Comparison of ENCODE assay signal across 7 mouse cellular contexts in the genomic region with DNA sequence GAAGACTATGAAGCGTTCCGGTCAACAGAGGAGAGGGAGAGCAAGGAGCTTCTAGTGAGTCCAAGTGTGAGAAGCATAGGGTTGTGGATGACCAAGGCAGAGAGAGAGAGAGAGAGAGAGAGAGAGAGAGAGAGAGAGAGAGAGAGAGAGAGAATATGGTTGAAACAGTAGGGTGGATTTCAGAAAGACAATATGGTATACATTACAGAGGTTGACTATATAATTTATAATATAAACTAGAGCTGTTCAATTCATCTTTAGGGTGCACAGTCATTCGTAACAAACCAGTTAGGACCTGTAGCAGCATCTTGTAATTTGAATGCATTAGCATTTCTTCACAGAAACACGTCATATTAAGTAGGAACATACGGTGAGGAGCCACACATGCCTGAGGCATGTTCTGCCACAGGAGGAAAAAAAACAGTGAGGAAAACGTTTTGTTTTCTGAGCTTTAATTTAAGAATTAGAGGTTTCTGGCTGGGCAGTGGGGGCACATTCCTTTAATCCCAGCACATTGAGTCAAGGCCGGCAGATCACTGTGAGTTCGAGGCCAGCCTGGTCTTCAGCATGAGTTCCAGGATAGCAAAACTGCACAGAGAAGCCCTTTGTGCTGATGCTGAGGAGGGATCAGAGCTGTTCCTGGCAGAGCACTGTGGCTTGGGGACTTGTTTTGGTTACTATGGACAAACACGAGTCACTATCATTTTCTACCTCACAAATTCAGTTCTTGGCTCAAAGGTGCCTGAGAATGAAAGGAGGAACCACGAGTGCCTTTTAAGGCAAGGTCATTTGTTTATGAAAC. TPM values are rescaled to one million over a fixed set of nuclear protein-coding genes. Genes with fewer than 3 reads are reported as not detected.
DNase-seq lines count a peak whose midpoint lies in the region; ATAC-seq and TF ChIP-seq lines count a peak whose summit lies in the region.

No protein-coding gene starts in this region.

- no peak for TF ChIP-seq POLR2A in lung, adult 2 months (IDR thresholded peaks at IDR 0.05; ENCODE audit: borderline replicate concordance, extremely low read depth, low read depth, low read length)
- no peak for TF ChIP-seq POLR2A in small intestine, adult 2 months (IDR thresholded peaks at IDR 0.05; ENCODE audit: low read depth, low read length)

- H3K4me1 ChIP-seq in lung, embryonic 15.5 days: peaks cover 11% of the 10 kb centered on the region
- peaks cover 8% of the 10 kb centered on the region for H3K4me1 ChIP-seq in lung, adult 2 months (ENCODE audit: control insufficient read depth, insufficient read depth, low read length)
- peaks cover 8% of the 10 kb centered on the region for H3K4me1 ChIP-seq in embryonic facial prominence, embryonic 14.5 days (ENCODE audit: control insufficient read depth, insufficient read depth, low read length)
- H3K4me1 ChIP-seq in intestine, postnatal 0 days (replicated peaks; ENCODE audit: control insufficient read depth, insufficient read depth, low read length): peaks cover 4% of the 10 kb centered on the region; the same call in 1 of the 2 replicates
- H3K4me1 ChIP-seq in small intestine, adult 2 months (ENCODE audit: control insufficient read depth, insufficient read depth, insufficient read length, low read length): peaks cover 9% of the 10 kb centered on the region

- TF ChIP-seq CTCF in lung, adult 2 months (IDR thresholded peaks at IDR 0.05; ENCODE audit: insufficient read depth, low read length): no peak
- TF ChIP-seq CTCF in intestine, postnatal 0 days (IDR thresholded peaks at IDR 0.05; ENCODE audit: low read depth): no peak
- no peak for TF ChIP-seq CTCF in small intestine, adult 2 months (IDR thresholded peaks at IDR 0.05; ENCODE audit: extremely low read depth, insufficient read length, insufficient replicate concordance, low read depth, low read length)

- peak overlapping the region; percentile 88; the same call in 1 of the 2 replicates for H3K4me3 ChIP-seq in lung, embryonic 15.5 days
- no peak overlapping the region for H3K4me3 ChIP-seq in lung, adult 2 months (replicated peaks; ENCODE audit: extremely low read depth, low read depth, low read length)
- peak overlapping the region; percentile 78 for H3K4me3 ChIP-seq in embryonic facial prominence, embryonic 14.5 days (ENCODE audit: low read depth, low read length)
- H3K4me3 ChIP-seq in intestine, postnatal 0 days (ENCODE audit: low read depth, low read length): no peak overlapping the region
- no peak overlapping the region for H3K4me3 ChIP-seq in small intestine, adult 2 months (ENCODE audit: low read depth, low read length)

- WGBS in lung, embryonic 15.5 days: 72% methylated on average over 10 of the region's 10 CpGs
- 83% methylated on average over 10 of the region's 10 CpGs for WGBS in lung, adult 2 months
- WGBS in embryonic facial prominence, embryonic 14.5 days: 60% methylated on average over 10 of the region's 10 CpGs
- 83% methylated on average over 10 of the region's 10 CpGs for WGBS in intestine, postnatal 0 days
- 85% methylated on average over 10 of the region's 10 CpGs for WGBS in small intestine, adult 2 months

- no peak for ATAC-seq in lung, embryonic 15.5 days (ENCODE audit: borderline replicate concordance, extremely low read depth, low FRiP score, low TSS enrichment)
- no peak for ATAC-seq in embryonic facial prominence, embryonic 14.5 days (ENCODE audit: low read depth)
- ATAC-seq in intestine, postnatal 0 days: no peak

- no peak overlapping the region for H3K9ac ChIP-seq in lung, embryonic 15.5 days
- no peak overlapping the region for H3K9ac ChIP-seq in embryonic facial prominence, embryonic 14.5 days (ENCODE audit: low read depth, low read length)
- no peak overlapping the region for H3K9ac ChIP-seq in intestine, postnatal 0 days (ENCODE audit: low read depth, low read length)

- H3K36me3 ChIP-seq in lung, embryonic 15.5 days: no peaks in the 10 kb centered on the region
- H3K36me3 ChIP-seq in embryonic facial prominence, embryonic 14.5 days (ENCODE audit: control insufficient read depth, insufficient read depth, low read length): no peaks in the 10 kb centered on the region
- H3K36me3 ChIP-seq in intestine, postnatal 0 days (ENCODE audit: control insufficient read depth, insufficient read depth): no peaks in the 10 kb centered on the region
- H3K36me3 ChIP-seq in small intestine, adult 2 months (ENCODE audit: control insufficient read depth, insufficient read depth, low read length): no peaks in the 10 kb centered on the region

- peak overlapping the region; percentile 91 for H3K4me2 ChIP-seq in lung, embryonic 15.5 days
- peak overlapping the region; percentile 79 for H3K4me2 ChIP-seq in embryonic facial prominence, embryonic 14.5 days (ENCODE audit: low read depth, low read length)
- H3K4me2 ChIP-seq in intestine, postnatal 0 days (replicated peaks; ENCODE audit: low read depth): peak overlapping the region; percentile 98; the same call in 1 of the 2 replicates

- no peaks in the 10 kb centered on the region for H3K27me3 ChIP-seq in lung, embryonic 15.5 days
- H3K27me3 ChIP-seq in embryonic facial prominence, embryonic 14.5 days (replicated peaks; ENCODE audit: control insufficient read depth, insufficient read depth, low read length): no peaks in the 10 kb centered on the region
- no peaks in the 10 kb centered on the region for H3K27me3 ChIP-seq in intestine, postnatal 0 days (replicated peaks; ENCODE audit: control insufficient read depth, insufficient read depth, low read length)
- no peaks in the 10 kb centered on the region for H3K27me3 ChIP-seq in small intestine, adult 2 months (ENCODE audit: control insufficient read depth, insufficient read depth, low read length)

- no peaks in the 10 kb centered on the region for H3K9me3 ChIP-seq in lung, embryonic 15.5 days
- H3K9me3 ChIP-seq in embryonic facial prominence, embryonic 14.5 days (ENCODE audit: control insufficient read depth, low read length): no peaks in the 10 kb centered on the region
- H3K9me3 ChIP-seq in intestine, postnatal 0 days (ENCODE audit: control insufficient read depth): no peaks in the 10 kb centered on the region

- no peak for DNase-seq in lung, adult 2 months
- no peak for DNase-seq in embryonic facial prominence, embryonic 14.5 days (ENCODE audit: low spot score)
- no peak for DNase-seq in ovary, adult 18-20 months (ENCODE audit: low spot score)
- no peak for DNase-seq in right cerebral cortex, postnatal 10 days (ENCODE audit: low spot score in 2 of 2)

- H3K27ac ChIP-seq in lung, embryonic 15.5 days: no peak overlapping the region
- no peak overlapping the region for H3K27ac ChIP-seq in embryonic facial prominence, embryonic 14.5 days (replicated peaks; ENCODE audit: low read depth, low read length)
- H3K27ac ChIP-seq in intestine, postnatal 0 days (ENCODE audit: low read depth, low read length): no peak overlapping the region
- H3K27ac ChIP-seq in small intestine, adult 2 months (ENCODE audit: insufficient read depth, low read depth, low read length): peak overlapping the region; percentile 83

RNA-seq across cellular contexts. Expression of a gene that starts 12.6 kb away (rescaled TPM):
- polyA plus RNA-seq in lung, embryonic 15.5 days (2015; fragmentation: Nextera tagmentation; extraction: Ambion mirVana): 3.0 and 8.2 TPM in 2 replicates
- 5.3 TPM in 2 replicates for polyA plus RNA-seq in lung, adult 2 months (2012; rRNA removed)
- 3.4 and 4.6 TPM in 2 replicates for polyA plus RNA-seq in embryonic facial prominence, embryonic 14.5 days (2014; fragmentation: Nextera tagmentation; extraction: Ambion mirVana)
- polyA plus RNA-seq in intestine, postnatal 0 days (2015; fragmentation: Nextera tagmentation; extraction: Ambion mirVana): 5.0 and 5.3 TPM in 2 replicates
- 3.3 and 3.9 TPM in 2 replicates for polyA plus RNA-seq in small intestine, adult 2 months (2012; rRNA removed)

RNA-seq across cellular contexts. Expression of a gene that starts 13.1 kb away (rescaled TPM):
- 0.54 and 1.1 TPM in 2 replicates for polyA plus RNA-seq in lung, embryonic 15.5 days (2015; fragmentation: Nextera tagmentation; extraction: Ambion mirVana)
- 7.8 and 11.6 TPM in 2 replicates for polyA plus RNA-seq in lung, adult 2 months (2012; rRNA removed)
- 1.3 TPM in 2 replicates for polyA plus RNA-seq in embryonic facial prominence, embryonic 14.5 days (2014; fragmentation: Nextera tagmentation; extraction: Ambion mirVana)
- 0.38 and 0.56 TPM in 2 replicates for polyA plus RNA-seq in intestine, postnatal 0 days (2015; fragmentation: Nextera tagmentation; extraction: Ambion mirVana)
- polyA plus RNA-seq in small intestine, adult 2 months (2012; rRNA removed): 4.9 and 12.6 TPM in 2 replicates

RNA-seq across cellular contexts. Expression of a gene that starts 21.9 kb away (rescaled TPM):
- 5.4 and 5.7 TPM in 2 replicates for polyA plus RNA-seq in lung, embryonic 15.5 days (2015; fragmentation: Nextera tagmentation; extraction: Ambion mirVana)
- polyA plus RNA-seq in lung, adult 2 months (2012; rRNA removed): 28.9 and 32.4 TPM in 2 replicates
- 5.2 and 5.3 TPM in 2 replicates for polyA plus RNA-seq in embryonic facial prominence, embryonic 14.5 days (2014; fragmentation: Nextera tagmentation; extraction: Ambion mirVana)
- polyA plus RNA-seq in intestine, postnatal 0 days (2015; fragmentation: Nextera tagmentation; extraction: Ambion mirVana): 4.0 and 4.2 TPM in 2 replicates
- 10.0 and 18.7 TPM in 2 replicates for polyA plus RNA-seq in small intestine, adult 2 months (2012; rRNA removed)

RNA-seq across cellular contexts. Expression of a gene that starts 32.4 kb away (rescaled TPM):
- polyA plus RNA-seq in lung, embryonic 15.5 days (2015; fragmentation: Nextera tagmentation; extraction: Ambion mirVana): 9.6 and 11.8 TPM in 2 replicates
- polyA plus RNA-seq in lung, adult 2 months (2012; rRNA removed): 7.3 and 11.5 TPM in 2 replicates
- polyA plus RNA-seq in embryonic facial prominence, embryonic 14.5 days (2014; fragmentation: Nextera tagmentation; extraction: Ambion mirVana): 6.9 and 7.6 TPM in 2 replicates
- polyA plus RNA-seq in intestine, postnatal 0 days (2015; fragmentation: Nextera tagmentation; extraction: Ambion mirVana): 14.5 and 15.0 TPM in 2 replicates
- 1.8 and 7.4 TPM in 2 replicates for polyA plus RNA-seq in small intestine, adult 2 months (2012; rRNA removed)

RNA-seq across cellular contexts. Expression of a gene that starts 38.9 kb away (rescaled TPM):
- 699 and 713 TPM in 2 replicates for polyA plus RNA-seq in lung, embryonic 15.5 days (2015; fragmentation: Nextera tagmentation; extraction: Ambion mirVana)
- 1,286 and 1,489 TPM in 2 replicates for polyA plus RNA-seq in lung, adult 2 months (2012; rRNA removed)
- polyA plus RNA-seq in embryonic facial prominence, embryonic 14.5 days (2014; fragmentation: Nextera tagmentation; extraction: Ambion mirVana): 912 and 926 TPM in 2 replicates
- polyA plus RNA-seq in intestine, postnatal 0 days (2015; fragmentation: Nextera tagmentation; extraction: Ambion mirVana): 435 and 447 TPM in 2 replicates
- 1,479 and 1,553 TPM in 2 replicates for polyA plus RNA-seq in small intestine, adult 2 months (2012; rRNA removed)

Comparison
In these comparisons a context has a peak if more than half of its experiments do, and no peak if none do; other contexts are left out.
1. H3K4me3 ChIP-seq: peak in lung, embryonic 15.5 days (single experiment) and embryonic facial prominence, embryonic 14.5 days (single experiment); none in lung, adult 2 months (single experiment), intestine, postnatal 0 days (single experiment) and small intestine, adult 2 months (single experiment).
2. Peak in every context shown above with its lines, with median percentiles within 50 percentile points of each other: H3K4me2 ChIP-seq.